Mouse (Mus musculus): ENCODE data around the gene Hsp90ab1. TPM values are rescaled to one million over a fixed set of nuclear protein-coding genes. Genes with fewer than 3 reads are reported as not detected.

Gene Hsp90ab1
- polyA plus RNA-seq, 1 experiment from 2014 or later, result 1,372 TPM

DNA sequence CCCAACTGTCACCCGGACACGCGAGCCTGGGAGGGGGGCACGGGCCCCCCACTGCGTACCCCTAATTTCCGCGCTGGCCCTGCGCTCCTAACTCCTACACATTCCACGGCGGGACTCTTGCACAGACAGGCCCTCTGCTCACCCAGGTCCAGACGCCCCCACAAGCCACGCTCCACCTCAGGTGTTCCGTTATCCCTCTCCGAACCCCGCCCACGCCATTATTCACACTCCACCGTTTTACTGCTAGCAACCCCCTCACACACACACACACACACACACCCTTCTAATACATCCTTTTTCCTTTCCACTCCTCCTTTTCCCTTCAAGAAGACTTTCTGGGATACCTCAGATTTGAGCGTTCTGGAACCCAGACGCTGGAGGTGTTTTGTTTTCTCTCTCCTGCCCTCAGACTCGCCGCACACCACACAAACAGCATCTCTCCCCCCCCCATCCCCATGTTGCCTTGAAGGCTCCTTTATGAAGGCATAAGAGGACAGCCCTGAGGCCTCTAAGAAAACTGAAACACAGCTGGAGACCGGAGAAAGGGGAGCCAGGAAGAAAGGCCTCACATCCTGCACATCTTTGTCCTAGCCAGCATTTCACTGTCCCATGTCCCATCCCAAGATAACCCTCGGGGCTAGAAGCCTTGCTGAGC is 22.8 kb upstream of the Hsp90ab1 start:
- H3K36me3 ChIP-seq, result no peaks in the 10 kb centered on the region
- peaks cover 14% of the 10 kb centered on the region for H3K27me3 ChIP-seq (replicated peaks)
- WGBS, result 15% methylated on average over 23 of the region's 23 CpGs
- ATAC-seq (ENCODE audit: extremely low read depth, insufficient number of reproducible peaks, low FRiP score, low TSS enrichment), result no peak
- H3K4me1 ChIP-seq, result peaks cover 82% of the 10 kb centered on the region
- no peaks in the 10 kb centered on the region for H3K9me3 ChIP-seq
- H3K27ac ChIP-seq (replicated peaks), result peak overlapping the region; percentile 74
- H3K9ac ChIP-seq, result peak overlapping the region; percentile 87
- H3K4me2 ChIP-seq, result peak overlapping the region; percentile 99
- H3K4me3 ChIP-seq, result peak overlapping the region; percentile 69

DNA sequence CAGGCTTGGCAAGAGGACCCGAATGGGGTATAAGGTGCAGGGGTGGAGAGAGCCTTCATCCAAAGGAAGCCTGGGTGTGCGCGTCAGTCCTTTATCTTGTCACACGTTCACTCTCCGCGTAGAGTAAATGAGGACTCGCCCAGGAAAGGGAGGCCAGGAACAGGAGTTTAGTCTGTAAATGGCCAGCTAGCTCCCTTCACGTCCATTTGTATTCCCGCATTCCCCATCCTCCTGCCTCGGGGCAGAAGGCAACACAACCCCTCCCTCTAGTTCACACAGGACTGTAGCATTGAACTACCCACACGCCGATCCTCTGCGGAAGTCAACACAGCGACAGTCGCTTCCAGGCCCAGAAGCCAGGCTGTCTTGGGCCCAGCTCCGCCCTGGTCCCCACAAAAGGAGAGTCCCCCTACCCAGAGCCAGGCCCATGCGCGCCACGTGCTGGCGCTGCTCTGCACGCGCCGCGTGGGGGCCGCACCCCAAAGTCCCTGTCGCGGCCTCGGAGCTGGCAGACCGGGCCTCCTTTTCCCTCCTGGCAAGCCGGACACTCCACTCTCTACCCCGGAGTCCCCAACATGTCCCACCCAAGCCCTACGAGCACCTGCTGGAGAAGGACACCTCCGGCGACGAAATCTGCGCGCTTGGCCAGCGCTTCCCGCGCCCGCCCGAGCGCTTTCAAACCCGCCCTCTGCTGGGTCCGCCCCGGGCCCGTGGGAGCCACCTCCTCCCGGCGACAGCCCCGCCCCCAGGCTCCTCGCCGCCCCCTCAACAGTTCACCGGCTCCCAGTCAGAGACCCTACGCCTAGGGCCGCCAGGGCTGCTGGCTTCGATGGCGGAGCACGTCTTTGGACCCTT is 22.0 kb upstream of the Hsp90ab1 start:
- peak overlapping the region; percentile 87 for H3K9ac ChIP-seq
- H3K36me3 ChIP-seq, result peaks cover 2% of the 10 kb centered on the region
- no peaks in the 10 kb centered on the region for H3K9me3 ChIP-seq
- ATAC-seq (ENCODE audit: extremely low read depth, insufficient number of reproducible peaks, low FRiP score, low TSS enrichment), result peak; percentile 67
- peak overlapping the region; percentile 69 for H3K4me3 ChIP-seq
- peaks cover 6% of the 10 kb centered on the region; the same call in 1 of the 2 replicates for H3K27me3 ChIP-seq (replicated peaks)
- H3K27ac ChIP-seq (replicated peaks), result peak overlapping the region; percentile 74
- H3K4me2 ChIP-seq, result peak overlapping the region; percentile 99
- 2% methylated on average over 48 of the region's 58 CpGs for WGBS
- H3K4me1 ChIP-seq, result peaks cover 80% of the 10 kb centered on the region

DNA sequence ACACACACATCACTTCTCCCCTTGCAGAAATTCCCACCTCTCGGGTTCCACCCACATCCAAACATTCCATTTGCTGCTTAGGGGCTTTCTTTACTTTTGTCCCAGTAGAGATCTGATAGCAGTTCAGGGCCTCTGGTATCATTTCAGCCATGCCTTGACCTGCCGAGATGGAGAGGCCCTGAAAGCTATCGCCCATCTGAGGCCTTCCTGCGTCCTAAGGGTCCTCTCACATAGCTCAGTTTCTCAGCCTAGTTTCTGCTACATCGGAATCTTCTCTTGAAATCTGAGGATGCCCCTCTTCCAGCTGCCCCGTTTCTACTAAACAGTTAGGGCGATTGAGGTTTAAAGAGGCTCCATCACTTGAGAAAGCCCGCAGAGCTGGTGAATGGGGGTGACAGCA is 21.1 kb upstream of the Hsp90ab1 start:
- WGBS, result 40% methylated on average over 8 of the region's 8 CpGs

DNA sequence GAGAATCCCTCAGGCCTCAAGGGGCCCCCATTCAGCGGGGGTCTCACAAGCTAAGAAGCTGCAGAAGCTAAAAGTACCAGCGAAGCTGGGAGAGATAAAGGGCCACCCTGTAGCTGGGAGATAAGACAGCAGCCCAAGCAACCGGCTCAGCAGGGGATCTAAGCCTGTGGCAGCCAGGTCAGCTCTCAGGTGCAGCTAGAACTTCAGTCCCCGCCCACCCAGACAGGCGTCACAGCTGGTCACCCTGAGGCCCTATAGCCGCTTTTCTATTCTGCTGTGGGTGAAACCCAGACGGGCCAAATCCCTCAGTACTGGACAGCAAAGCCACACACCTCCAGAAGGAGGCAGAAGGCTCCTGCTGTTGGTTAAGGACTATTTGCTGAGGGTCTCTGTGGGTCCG is 20.4 kb upstream of the Hsp90ab1 start:
- Histone ChIP-seq H3K27me3 (replicated peaks) (peaks cover 5% of the 10 kb centered on the region; the same call in 1 of the 2 replicates), H3K4me3 (peak overlapping the region; percentile 69), H3K4me1 (peaks cover 64% of the 10 kb centered on the region), H3K27ac (replicated peaks) (no peak overlapping the region; the same call in 1 of the 2 replicates), H3K9ac (peak overlapping the region; percentile 87), H3K9me3 (no peaks in the 10 kb centered on the region), H3K4me2 (peak overlapping the region; percentile 99), H3K36me3 (peaks cover 18% of the 10 kb centered on the region)
- WGBS, result 20% methylated on average over 8 of the region's 8 CpGs
- 0 out of 2 replicates have a peak, but pooled peaks have one; percentile 6 for ATAC-seq (ENCODE audit: extremely low read depth, insufficient number of reproducible peaks, low FRiP score, low TSS enrichment)

More for the DNA sequence above, 21.1 kb upstream of the Hsp90ab1 start:
- peak overlapping the region; percentile 87 for H3K9ac ChIP-seq
- peaks cover 5% of the 10 kb centered on the region; the same call in 1 of the 2 replicates for H3K27me3 ChIP-seq (replicated peaks)
- H3K9me3 ChIP-seq, result no peaks in the 10 kb centered on the region
- peaks cover 11% of the 10 kb centered on the region for H3K36me3 ChIP-seq
- peak overlapping the region; percentile 69 for H3K4me3 ChIP-seq
- H3K4me1 ChIP-seq, result peaks cover 71% of the 10 kb centered on the region
- no peak overlapping the region for H3K27ac ChIP-seq (replicated peaks)
- peak overlapping the region; percentile 99 for H3K4me2 ChIP-seq
- ATAC-seq (ENCODE audit: extremely low read depth, insufficient number of reproducible peaks, low FRiP score, low TSS enrichment), result no peak

DNA sequence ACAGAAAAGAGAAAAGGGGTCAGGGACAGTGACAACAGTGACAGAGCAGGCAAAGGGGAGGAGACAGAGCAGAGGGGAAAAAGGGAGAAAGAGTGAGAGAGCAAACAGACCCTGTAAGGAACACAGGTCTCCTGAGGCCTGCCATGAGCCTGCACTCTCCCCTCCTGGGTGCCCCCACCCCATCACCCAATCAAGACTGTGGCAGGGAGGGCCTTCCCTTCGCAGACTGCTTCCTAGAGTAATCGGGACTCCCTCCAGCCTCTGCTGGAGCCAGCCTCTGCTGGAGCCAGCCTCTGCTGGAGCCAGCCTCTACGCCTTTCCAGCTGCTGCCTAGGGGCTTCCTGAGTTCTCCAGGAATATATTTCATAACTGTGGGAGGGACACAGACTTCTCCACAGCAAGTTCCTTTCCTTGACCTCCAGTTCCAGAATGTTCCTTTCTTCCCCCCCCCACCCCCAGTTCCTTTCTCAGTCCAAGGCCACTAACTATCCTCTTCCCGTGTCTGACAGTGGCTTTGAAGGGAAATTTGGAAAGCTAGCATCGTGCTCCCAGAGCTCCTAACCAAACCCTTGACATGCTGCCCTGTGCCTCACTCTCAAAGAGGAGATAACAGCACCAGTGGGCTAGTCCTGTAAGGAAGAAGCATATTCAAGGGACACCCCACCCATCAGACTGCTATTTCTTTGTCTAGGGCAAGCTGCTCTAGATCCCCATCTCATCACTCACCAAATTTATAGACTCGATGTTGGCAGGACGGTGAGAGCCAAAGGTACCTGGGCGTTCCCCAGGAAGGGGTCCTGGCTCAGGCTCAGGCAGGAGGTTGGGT is 19.7 kb upstream of the Hsp90ab1 start:
- peak overlapping the region; percentile 87 for H3K9ac ChIP-seq
- peak overlapping the region; percentile 69 for H3K4me3 ChIP-seq
- no peak for ATAC-seq (ENCODE audit: extremely low read depth, insufficient number of reproducible peaks, low FRiP score, low TSS enrichment)
- H3K4me2 ChIP-seq, result peak overlapping the region; percentile 99
- 25% methylated on average over 8 of the region's 8 CpGs for WGBS
- H3K27ac ChIP-seq (replicated peaks), result peak overlapping the region; percentile 80
- H3K36me3 ChIP-seq, result peaks cover 25% of the 10 kb centered on the region
- H3K4me1 ChIP-seq, result peaks cover 63% of the 10 kb centered on the region
- peaks cover 5% of the 10 kb centered on the region; the same call in 1 of the 2 replicates for H3K27me3 ChIP-seq (replicated peaks)
- no peaks in the 10 kb centered on the region for H3K9me3 ChIP-seq

DNA sequence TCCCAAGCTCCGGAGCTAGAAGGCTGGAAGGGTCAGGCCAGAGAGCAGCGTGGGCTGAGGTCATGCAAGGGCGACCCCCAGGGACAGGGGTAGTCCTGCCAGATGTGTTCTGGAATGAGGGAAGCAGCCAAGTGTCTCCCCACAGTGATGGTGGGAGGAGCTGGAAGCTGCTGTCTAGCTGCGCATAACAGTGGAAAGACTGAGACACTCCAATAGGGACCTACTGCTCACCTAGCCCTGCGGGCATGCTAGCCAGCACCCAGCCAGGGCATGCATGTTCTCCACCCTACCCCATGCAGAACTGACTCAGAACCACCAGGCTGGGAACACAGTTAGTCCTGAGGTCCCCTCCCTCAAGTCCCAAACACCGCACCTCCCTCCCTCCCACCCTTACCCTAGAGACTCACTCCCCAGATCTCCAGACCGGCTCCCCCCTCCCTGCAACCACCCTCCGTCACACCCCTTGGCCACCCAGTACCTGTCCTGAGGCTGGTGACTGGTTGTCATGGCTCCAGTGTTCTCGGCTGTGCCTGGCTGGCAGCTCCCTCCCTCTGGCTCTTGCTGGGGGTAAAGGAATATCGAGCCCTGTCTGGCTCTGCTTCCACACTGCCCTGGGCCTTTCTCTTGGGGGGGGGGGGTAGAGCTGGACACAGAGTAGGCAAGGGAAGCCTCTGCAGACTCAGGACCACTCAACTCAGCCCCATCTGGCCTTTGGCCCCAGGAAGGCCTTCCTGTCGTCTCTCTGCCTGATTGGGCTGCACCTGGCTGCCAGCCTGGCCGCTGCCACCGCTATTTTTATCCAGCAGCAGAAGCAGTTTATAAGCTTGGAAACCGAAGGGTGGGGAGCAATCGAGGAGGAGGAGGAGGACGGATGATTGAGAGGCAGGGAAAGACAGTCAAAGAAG is 18.9 kb upstream of the Hsp90ab1 start:
- H3K36me3 ChIP-seq, result peaks cover 34% of the 10 kb centered on the region
- ATAC-seq (ENCODE audit: extremely low read depth, insufficient number of reproducible peaks, low FRiP score, low TSS enrichment), result no peak
- H3K4me3 ChIP-seq, result peak overlapping the region; percentile 69
- H3K4me2 ChIP-seq, result peak overlapping the region; percentile 99
- H3K27ac ChIP-seq (replicated peaks), result peak overlapping the region; percentile 80
- 38% methylated on average over 16 of the region's 16 CpGs for WGBS
- peaks cover 59% of the 10 kb centered on the region for H3K4me1 ChIP-seq
- H3K27me3 ChIP-seq (replicated peaks), result peaks cover 5% of the 10 kb centered on the region; the same call in 1 of the 2 replicates
- peak overlapping the region; percentile 87 for H3K9ac ChIP-seq
- 0 out of 2 replicates have a peak, but pooled peaks cover under 1% of the 10 kb centered on the region for H3K9me3 ChIP-seq

DNA sequence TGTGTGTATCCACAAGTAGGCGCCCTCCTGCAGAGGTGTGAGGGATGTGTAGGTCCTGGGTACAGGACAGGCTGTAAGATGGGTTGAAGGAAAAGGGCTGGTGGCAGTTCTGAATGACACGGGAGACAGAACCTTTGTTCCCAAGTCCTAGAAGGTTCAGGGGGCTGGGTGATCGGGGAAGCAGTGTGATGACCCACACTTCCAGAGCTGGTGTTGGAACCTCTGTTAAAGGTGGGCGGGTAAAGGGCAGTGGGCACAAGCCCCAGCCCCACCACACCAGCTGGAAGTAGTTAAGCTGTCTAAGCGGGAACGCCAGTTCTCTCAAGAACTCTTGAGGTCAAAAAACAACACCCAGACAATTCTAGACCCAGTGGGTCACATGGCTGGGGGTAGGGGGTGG is 17.3 kb upstream of the Hsp90ab1 start:
- H3K4me2 ChIP-seq, result no peak overlapping the region
- no peak overlapping the region for H3K4me3 ChIP-seq
- H3K27me3 ChIP-seq (replicated peaks), result peaks cover 5% of the 10 kb centered on the region; the same call in 1 of the 2 replicates
- H3K27ac ChIP-seq (replicated peaks), result no peak overlapping the region
- H3K9me3 ChIP-seq, result peaks cover 7% of the 10 kb centered on the region; the same call in 1 of the 2 replicates
- 78% methylated on average over 6 of the region's 6 CpGs for WGBS
- no peak for ATAC-seq (ENCODE audit: extremely low read depth, insufficient number of reproducible peaks, low FRiP score, low TSS enrichment)
- no peak overlapping the region for H3K9ac ChIP-seq
- peaks cover 53% of the 10 kb centered on the region for H3K4me1 ChIP-seq
- peaks cover 43% of the 10 kb centered on the region for H3K36me3 ChIP-seq

DNA sequence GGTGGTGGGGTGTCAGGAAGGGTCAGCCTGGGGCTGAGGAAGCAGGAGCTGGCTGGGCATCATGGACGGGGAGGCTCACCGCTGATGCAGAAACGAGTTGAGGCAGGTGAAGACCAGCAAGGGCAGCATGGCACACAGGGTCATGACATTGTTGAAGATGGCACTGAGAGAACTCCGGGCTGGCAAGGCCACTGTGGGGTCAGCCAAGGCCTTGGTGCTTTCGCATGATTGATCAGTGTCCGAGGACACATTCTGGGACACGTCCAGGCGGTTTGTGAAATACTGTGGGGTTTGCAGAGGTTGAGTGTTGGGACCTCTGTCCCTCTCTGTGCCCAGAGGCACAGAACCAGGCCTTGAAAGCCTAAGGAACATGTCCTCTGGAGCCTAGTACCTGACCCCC is 16.8 kb upstream of the Hsp90ab1 start:
- 90% methylated on average over 8 of the region's 8 CpGs for WGBS

DNA sequence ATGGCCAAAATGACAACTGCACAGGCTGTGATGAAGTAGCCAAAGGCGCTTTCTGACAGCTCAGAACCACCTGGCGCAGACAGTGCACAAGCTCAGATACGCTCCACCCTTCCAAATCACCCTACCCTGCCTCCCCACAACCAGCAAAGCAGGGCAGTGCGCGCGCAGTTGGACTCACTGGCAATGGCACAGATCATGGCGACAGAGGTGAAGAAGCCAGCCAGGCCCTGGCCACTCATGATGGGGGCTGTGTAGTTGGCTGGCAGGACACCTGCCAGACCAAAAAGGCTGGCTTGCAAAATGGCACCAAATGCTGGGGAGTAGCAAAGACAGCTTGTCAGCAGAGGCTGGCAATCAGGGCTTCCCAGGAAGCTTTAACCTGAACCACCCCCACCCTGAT is 16.2 kb upstream of the Hsp90ab1 start:
- Histone ChIP-seq H3K36me3 (peaks cover 43% of the 10 kb centered on the region), H3K27me3 (replicated peaks) (peaks cover 2% of the 10 kb centered on the region; the same call in 1 of the 2 replicates), H3K4me1 (peaks cover 55% of the 10 kb centered on the region), H3K9me3 (peaks cover 7% of the 10 kb centered on the region; the same call in 1 of the 2 replicates), H3K27ac (replicated peaks) (no peak overlapping the region), H3K4me2 (no peak overlapping the region), H3K9ac (no peak overlapping the region), H3K4me3 (no peak overlapping the region)
- no peak for ATAC-seq (ENCODE audit: extremely low read depth, insufficient number of reproducible peaks, low FRiP score, low TSS enrichment)
- WGBS, result 95% methylated on average over 7 of the region's 7 CpGs

More for the DNA sequence above, 16.8 kb upstream of the Hsp90ab1 start:
- H3K36me3 ChIP-seq, result peaks cover 43% of the 10 kb centered on the region
- no peak overlapping the region for H3K27ac ChIP-seq (replicated peaks)
- H3K9ac ChIP-seq, result no peak overlapping the region
- peaks cover 55% of the 10 kb centered on the region for H3K4me1 ChIP-seq
- no peak for ATAC-seq (ENCODE audit: extremely low read depth, insufficient number of reproducible peaks, low FRiP score, low TSS enrichment)
- no peak overlapping the region for H3K4me3 ChIP-seq
- peaks cover 5% of the 10 kb centered on the region; the same call in 1 of the 2 replicates for H3K27me3 ChIP-seq (replicated peaks)
- H3K9me3 ChIP-seq, result peaks cover 7% of the 10 kb centered on the region; the same call in 1 of the 2 replicates
- no peak overlapping the region for H3K4me2 ChIP-seq

DNA sequence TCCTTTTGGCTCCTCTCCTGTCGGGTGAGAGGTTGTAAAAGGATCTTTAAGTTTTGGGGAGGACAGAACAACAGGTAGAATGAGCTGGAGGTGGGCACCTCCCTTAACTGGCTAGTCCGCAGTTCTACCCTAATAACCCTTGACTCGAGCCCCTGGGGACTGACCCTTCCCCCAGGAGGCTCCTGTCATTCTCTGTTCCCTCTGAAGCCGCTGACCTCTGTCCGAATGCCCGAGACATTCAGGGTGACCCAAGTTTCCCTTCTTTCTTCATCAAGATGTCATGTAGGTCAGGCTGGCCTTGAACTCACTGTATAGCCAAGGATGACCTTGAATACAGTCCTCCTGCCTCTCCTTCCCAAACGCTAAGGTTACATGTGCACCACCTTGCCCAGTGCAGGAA is 15.3 kb upstream of the Hsp90ab1 start:
- Histone ChIP-seq H3K4me2 (no peak overlapping the region), H3K36me3 (peaks cover 43% of the 10 kb centered on the region), H3K27ac (replicated peaks) (no peak overlapping the region), H3K4me1 (peaks cover 55% of the 10 kb centered on the region), H3K9me3 (peaks cover 7% of the 10 kb centered on the region; the same call in 1 of the 2 replicates), H3K4me3 (no peak overlapping the region), H3K9ac (no peak overlapping the region), H3K27me3 (replicated peaks) (no peaks in the 10 kb centered on the region)
- no peak for ATAC-seq (ENCODE audit: extremely low read depth, insufficient number of reproducible peaks, low FRiP score, low TSS enrichment)
- 93% methylated on average over 7 of the region's 7 CpGs for WGBS

Data from heart, embryonic 13.5 days (tissue).